Mouse (Mus musculus): ENCODE results near the gene Gm36864. TPM values are rescaled to one million over a fixed set of nuclear protein-coding genes. Genes with fewer than 3 reads are reported as not detected.
"Not testable (repeated sequence)": the region's sequence is repeated elsewhere in the genome, so short reads cannot be mapped to it uniquely, and the experiment has no call there.

The Gm36864 gene
- total RNA-seq, 2 experiments from 2014 or later = not detected

DNA sequence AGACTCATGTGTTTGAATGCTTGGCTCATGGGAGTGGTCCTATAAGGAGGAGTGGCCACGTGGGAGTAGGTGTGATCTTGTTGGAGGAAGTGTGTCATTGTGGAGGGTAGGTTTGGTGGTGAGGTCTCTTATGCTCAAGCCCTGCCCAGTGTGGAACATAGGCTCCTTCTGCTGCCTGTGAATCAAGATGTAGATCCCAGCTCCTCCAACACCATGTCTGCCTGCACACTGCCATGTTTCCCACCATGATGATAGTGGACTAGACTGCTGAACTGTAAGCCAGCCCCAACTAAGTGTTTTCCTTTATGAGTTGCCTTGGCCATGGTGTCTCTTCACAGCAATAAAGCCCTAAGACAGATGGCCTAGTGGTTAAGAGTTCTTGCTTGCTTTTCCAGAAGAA is 8.1 kb downstream of the Gm36864 start:
- no peak overlapping the region for H3K4me3 ChIP-seq
- intact Hi-C loops (cut with DNase I) = no loop called here
- DNase-seq = no peak
- H3K27ac ChIP-seq = no peak overlapping the region
- TF ChIP-seq CTCF (IDR thresholded peaks at IDR 0.05) = no peak

DNA sequence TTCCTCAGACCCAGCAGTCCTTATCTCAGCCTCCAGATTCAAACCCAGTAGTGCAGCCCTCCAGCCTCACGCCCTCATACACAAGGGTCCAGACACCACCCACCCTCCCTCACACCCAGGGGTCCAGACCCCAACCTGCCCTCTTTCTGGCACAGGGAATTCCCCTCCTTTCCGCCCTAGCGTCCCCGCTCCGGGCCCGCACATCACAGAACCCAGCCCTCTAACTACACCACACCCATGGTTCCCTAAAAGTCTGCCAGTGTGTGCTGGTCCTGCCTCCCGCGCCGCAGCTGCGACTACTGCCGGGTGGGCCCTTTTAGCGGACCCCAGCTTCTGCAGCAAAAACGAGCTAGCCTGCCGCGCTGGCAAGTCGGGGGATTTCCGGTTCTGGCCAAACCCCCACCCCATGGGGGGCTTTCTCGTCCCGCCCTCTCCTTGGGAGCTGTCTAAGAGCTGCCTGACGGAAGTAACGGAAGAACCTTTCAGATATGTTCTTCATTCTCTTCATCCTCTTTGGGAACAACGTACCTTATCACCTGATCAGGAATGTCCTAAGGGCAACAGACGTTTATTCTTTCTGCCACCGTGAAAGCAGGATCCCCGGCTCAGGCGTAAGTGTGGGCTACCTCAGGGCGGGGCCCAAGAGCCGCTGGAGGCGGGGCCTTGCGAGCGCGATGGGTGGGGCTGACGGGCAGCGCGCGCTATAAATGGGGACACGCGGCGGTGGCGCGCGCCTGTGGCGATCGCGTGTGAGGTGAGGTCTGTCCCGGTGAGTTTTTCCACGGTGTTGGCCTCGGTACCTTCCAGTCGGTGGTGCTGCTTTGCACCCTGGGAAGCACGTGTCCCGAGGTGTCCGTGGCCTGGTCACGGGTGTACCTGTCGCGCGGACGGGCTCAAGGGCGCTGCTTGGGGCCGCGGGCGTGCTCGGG is 10.3 kb downstream of the Gm36864 start, which contains the start of the genes 1700028J19Rik and 2410002F23Rik:
Gene 1700028J19Rik (minus strand): TSS at position 641 of the 929 bp plus-strand sequence.
Gene 2410002F23Rik (plus strand): TSS at position 668 of the 929 bp plus-strand sequence.
- TF ChIP-seq CTCF (IDR thresholded peaks at IDR 0.05) = no peak
- H3K4me3 ChIP-seq = peak within 1 kb of the TSS; percentile 94
- intact Hi-C loops (cut with DNase I) = loop anchor here (2.0 kb wide), 1 partner anchor 16 kb away; no protein-coding TSS in a partner anchor
- DNase-seq = peak; percentile 93
- H3K27ac ChIP-seq = peak within 1 kb of the TSS; percentile 97

DNA sequence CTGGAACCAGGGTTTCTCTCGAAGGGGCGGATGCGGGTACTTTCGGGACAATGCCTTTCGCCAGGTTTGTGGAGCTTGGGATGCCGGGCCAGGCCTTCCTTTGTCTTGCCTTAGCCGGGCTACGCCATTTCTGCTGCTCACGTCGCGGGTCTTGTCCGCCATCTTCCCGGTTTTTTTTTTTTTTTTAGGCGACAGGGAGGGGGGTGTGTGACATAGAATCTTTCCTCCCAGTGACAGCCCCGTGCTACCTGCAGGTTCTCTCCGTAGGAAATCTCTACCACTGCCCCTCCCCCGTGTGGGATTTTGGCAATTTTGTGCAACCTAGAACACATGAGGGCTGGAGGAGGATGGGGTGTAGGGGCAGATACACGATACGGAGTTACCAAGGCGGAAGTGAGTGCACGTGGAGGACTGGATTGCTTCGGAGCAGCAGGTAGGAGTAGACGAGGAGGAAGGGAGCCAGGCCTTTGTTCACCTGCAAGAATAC is 11.1 kb downstream of the Gm36864 start:
- peak overlapping the region; percentile 97 for H3K27ac ChIP-seq
- TF ChIP-seq CTCF (IDR thresholded peaks at IDR 0.05) = no peak
- H3K4me3 ChIP-seq = peak overlapping the region; percentile 94
- peak; percentile 37 for DNase-seq
- intact Hi-C loops (cut with DNase I) = loop anchor here (2.0 kb wide), 1 partner anchor 16 kb away; no protein-coding TSS in a partner anchor

- DNase-seq = no peak
- no peak for TF ChIP-seq CTCF (IDR thresholded peaks at IDR 0.05)
- intact Hi-C loops (cut with DNase I) = loop anchor here (2.0 kb wide), 1 partner anchor 15 kb away; no protein-coding TSS in a partner anchor
- Histone ChIP-seq H3K27ac (no peak overlapping the region), H3K4me3 (peak overlapping the region; percentile 94; the same call in 1 of the 2 replicates)
Measured at GRCm38 (mm10) chr7:44247971-44248370, 12.0 kb downstream of the Gm36864 start.

GRCm38 (mm10) chr7:44249248-44249647 is 13.3 kb downstream of the Gm36864 start:
- DNase-seq = no peak
- intact Hi-C loops (cut with DNase I) = no loop called here
- Histone ChIP-seq H3K27ac (no peak overlapping the region), H3K4me3 (no peak overlapping the region)
- no peak for TF ChIP-seq CTCF (IDR thresholded peaks at IDR 0.05)

DNA sequence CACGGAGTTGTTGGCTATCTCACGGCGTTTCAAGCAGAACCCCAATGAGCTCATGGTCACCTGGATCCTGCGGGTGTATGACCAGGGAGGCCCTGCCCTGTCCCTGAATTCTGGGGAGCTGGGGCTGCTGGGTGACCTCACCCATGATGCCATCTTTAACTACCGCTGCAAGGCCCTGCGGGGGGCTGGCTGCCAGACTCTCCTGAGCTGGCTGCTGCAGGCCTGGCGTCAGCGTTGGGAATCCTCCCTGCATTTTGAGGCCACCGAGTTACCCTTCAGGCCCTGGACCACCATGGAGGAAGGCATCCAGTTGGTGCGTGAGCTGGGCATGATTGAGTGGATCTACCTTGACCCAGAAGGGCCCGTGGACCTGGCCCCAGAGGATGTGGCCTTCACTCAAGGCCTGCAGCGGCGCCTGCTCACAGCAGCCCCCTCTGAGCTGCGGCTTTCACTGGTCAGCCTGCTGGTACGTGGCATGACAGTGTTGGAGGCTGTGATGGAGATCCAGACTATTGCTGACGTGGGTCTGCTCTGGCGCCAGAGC is 14.8 kb downstream of the Gm36864 start:
- H3K4me3 ChIP-seq; intact Hi-C loops (cut with DNase I); DNase-seq: not testable (repeated sequence)

DNA sequence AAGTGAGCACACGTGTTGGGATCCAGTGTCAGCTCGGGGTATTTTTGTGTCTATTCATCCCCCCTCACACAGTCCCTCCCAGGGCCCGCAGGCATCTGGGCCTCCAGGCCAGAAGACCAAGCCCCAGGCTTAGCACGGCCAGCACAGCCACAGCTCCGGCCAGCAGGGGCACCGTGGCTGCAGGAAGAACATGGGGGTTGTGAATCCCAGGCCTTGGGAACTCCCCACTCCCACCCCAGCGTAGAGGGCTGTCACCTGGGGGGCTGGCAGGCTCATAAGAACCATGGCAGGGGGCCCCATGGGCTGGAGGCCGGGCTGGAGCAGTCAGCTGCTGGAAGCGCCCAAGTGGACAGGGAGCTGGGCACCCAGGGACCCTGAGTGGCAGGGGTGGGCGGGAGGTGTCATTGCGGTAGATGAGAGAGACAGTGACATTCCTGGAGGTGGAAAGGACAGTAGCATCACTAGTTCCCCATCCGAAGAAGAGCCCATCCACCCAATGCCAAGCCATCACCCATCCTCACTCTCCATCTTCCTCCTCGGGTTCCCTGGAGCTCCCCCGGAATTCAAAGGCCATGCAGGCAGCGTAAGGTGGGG is 17.1 kb downstream of the Gm36864 start:
- Histone ChIP-seq H3K27ac (no peak overlapping the region), H3K4me3 (no peak overlapping the region)
- no peak for DNase-seq
- intact Hi-C loops (cut with DNase I) = no loop called here
- no peak for TF ChIP-seq CTCF (IDR thresholded peaks at IDR 0.05)

More for the DNA sequence above, 14.8 kb downstream of the Gm36864 start:
- H3K27ac ChIP-seq = not testable (repeated sequence)

DNA sequence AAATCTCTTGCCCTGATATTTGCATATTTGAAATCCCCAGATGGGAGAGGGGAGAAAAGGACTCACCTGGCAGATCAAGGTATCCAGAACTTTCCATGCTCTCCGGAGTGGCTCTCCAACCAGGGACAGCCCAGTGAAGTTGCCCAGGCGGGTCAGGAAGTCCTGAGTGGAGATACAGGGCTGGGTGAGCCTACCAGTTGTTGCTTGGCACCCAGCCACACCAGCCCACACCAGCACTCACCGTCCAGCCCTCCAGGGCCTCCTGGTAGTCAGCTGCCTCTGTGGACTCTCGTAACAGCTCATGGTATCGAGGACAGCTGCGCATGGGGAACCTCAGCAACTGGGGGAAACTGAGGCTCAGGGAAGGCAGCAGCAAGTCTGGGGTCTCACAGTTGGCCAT is 19.0 kb downstream of the Gm36864 start:
- intact Hi-C loops (cut with DNase I) = no loop called here
- DNase-seq = no peak
- Histone ChIP-seq H3K4me3 (no peak overlapping the region), H3K27ac (no peak overlapping the region)
- no peak for TF ChIP-seq CTCF (IDR thresholded peaks at IDR 0.05)

DNA sequence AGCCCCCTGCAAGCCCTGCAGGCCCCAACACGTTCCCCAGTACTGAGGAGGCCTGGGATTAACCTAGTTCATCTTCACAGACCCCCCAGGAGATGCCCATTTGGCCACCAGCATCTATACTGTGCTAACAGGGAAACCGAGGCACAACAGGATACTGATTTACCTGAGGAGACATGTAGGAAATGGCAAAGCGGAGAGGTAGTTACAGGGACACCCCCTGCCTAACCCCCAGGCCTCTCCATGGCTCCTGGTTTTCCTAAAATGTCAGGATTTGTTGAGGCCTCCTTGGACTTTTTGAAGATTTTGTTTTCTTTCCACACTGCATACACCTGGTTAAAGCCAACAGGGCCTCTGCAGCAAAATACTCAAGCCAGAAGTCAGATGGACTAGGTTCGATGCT is 21.3 kb downstream of the Gm36864 start, which contains the start of gene Acp4:
Gene Acp4 (minus strand): TSS at position 101 of the 400 bp plus-strand sequence.
- TF ChIP-seq CTCF (IDR thresholded peaks at IDR 0.05) = no peak
- Histone ChIP-seq H3K4me3 (no peak within 1 kb of the TSS), H3K27ac (no peak within 1 kb of the TSS)
- intact Hi-C loops (cut with DNase I) = no loop called here
- no peak for DNase-seq

DNA sequence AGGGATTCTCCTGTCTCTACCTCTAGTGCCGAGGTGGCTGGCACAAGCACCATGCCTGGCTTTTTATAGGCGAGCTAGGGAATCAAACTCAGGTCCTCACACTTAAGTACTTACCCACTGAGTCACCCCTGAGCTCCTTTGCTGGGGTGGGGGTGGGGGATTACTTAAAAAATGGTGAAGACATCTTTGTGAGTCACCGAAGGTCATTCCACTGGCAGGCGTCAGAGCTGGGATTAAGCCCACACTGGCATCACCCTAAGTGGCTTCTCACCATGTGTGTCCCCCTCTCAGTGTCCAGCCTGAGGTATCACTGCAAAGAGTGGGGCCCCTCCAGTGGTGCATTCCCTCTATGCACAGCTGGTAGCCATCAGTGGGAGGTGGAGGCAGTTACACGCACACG is 24.4 kb downstream of the Gm36864 start:
- no peak overlapping the region for H3K27ac ChIP-seq
- TF ChIP-seq CTCF (IDR thresholded peaks at IDR 0.05) = no peak
- H3K4me3 ChIP-seq = no peak overlapping the region
- intact Hi-C loops (cut with DNase I) = loop anchor here (5.0 kb wide), 3 partner anchors 47 to 302 kb away; partner anchors contain the start of gene Clec11a
- DNase-seq = no peak

DNA sequence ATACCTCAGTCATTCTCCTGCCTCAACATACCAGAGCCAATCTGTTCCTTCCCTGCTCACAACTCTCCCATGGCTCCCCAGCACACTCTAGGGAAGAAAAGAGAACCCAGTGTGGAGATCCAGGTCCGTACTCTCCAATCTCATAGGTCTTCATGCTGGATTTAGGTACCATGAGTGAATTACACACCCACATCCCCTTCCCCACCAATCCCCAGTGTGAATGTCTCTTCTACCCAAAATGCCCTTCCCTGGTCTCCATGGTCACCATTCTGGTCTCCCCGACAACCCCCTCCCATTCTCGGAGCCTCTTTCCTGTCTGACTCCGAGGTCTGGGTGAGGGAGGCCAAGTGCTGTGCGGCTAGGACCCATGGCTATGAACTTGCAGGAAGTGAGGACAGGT is 25.2 kb downstream of the Gm36864 start, which contains the start of gene Gm15517:
Gene Gm15517 (plus strand): TSS at position 301 of the 400 bp plus-strand sequence.
- intact Hi-C loops (cut with DNase I) = loop anchor here (5.0 kb wide), 3 partner anchors 46 to 301 kb away; partner anchors contain the start of gene Clec11a

More for the DNA sequence above, 25.2 kb downstream of the Gm36864 start, which contains the start of gene Gm15517:
- Histone ChIP-seq H3K27ac (no peak within 1 kb of the TSS), H3K4me3 (no peak within 1 kb of the TSS)
- DNase-seq = no peak
- TF ChIP-seq CTCF (IDR thresholded peaks at IDR 0.05) = no peak

Data from gastrocnemius, adult 2 months (tissue).